Mouse (Mus musculus): ENCODE results near the gene Hnrnpa0. TPM values are rescaled to one million over a fixed set of nuclear protein-coding genes. Genes with fewer than 3 reads are reported as not detected.
A peak's percentile ranks its signal among the peaks of the same experiment; 100 is the strongest.

Gene Hnrnpa0
- polyA plus RNA-seq, 1 experiment from 2014 or later: 56.9 TPM

DNA sequence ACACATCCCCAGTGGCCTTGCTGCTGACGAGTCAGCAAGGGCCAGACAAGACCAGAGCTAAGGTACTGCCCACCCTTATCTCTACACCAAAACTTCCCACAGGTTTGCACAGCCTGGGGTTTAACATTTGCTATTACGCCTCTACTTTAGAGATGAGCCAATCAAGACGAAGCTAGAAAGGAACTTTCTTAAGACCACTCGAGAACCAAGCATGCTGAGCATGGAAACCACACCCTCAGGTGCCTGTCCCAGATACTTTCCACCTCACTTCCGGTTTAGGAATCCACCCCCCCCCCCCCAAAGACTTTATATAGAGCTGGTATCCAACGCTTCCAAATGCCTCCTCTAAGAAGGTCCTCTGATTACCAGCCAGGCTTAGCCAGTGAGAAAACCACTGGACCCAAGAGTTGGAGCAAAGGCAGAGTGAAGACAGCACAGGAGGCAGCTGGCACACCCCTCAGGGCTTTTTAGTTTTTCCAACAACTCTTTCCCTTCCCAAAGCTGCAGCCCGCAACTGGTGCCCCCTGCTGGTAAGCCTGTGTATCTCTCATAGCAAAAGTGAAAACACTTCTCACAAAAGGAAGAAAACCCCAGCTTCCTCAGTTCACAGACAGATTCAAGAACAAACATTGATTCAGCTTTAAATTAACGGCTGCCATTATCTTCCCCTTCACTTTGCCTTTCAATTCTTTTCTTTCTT lies 10.9 kb downstream of the Hnrnpa0 start:
- Histone ChIP-seq H3K9ac (no peak overlapping the region), H3K27ac (no peak overlapping the region), H3K4me2 (replicated peaks) (no peak overlapping the region), H3K36me3 (replicated peaks; ENCODE audit: control insufficient read depth, insufficient read depth) (no peaks in the 10 kb centered on the region), H3K4me3 (replicated peaks; ENCODE audit: low read length) (no peak overlapping the region), H3K9me3 (ENCODE audit: control insufficient read depth, low read length) (no peaks in the 10 kb centered on the region), H3K27me3 (ENCODE audit: control insufficient read depth, insufficient read depth, low read length) (no peaks in the 10 kb centered on the region), H3K4me1 (replicated peaks; ENCODE audit: control insufficient read depth, insufficient read depth, low read length) (peaks cover 9% of the 10 kb centered on the region)
- DNase-seq (ENCODE audit: low spot score) (peak; percentile 37), ATAC-seq (ENCODE audit: low FRiP score) (no peak)
- WGBS: 68% methylated on average over 8 of the region's 8 CpGs

DNA sequence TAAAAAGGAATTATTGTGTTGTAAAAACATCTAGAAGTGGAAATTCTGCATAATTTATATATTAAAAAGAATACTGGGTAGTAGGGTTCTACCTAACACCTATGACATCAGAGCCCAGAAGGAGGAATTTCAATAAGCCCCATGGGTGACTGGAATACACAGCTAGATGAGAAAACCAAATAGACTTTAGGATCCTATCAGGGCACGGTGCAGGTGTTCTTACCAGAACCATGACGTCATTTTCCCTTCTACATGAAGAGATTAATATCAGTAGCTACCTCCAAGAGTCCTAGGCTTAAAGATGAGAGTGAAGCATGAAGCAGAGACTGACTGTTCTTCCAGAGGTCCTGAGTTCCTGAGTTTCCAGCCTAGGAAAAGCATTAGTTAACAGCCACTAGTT lies 11.6 kb downstream of the Hnrnpa0 start:
- H3K36me3 ChIP-seq (replicated peaks; ENCODE audit: control insufficient read depth, insufficient read depth): no peaks in the 10 kb centered on the region
- no peak overlapping the region for H3K9ac ChIP-seq
- H3K9me3 ChIP-seq (ENCODE audit: control insufficient read depth, low read length): no peaks in the 10 kb centered on the region
- H3K4me2 ChIP-seq (replicated peaks): no peak overlapping the region
- ATAC-seq (ENCODE audit: low FRiP score): no peak
- H3K27me3 ChIP-seq (ENCODE audit: control insufficient read depth, insufficient read depth, low read length): no peaks in the 10 kb centered on the region
- DNase-seq (ENCODE audit: low spot score): no peak
- no peak overlapping the region for H3K4me3 ChIP-seq (replicated peaks; ENCODE audit: low read length)
- peaks cover 16% of the 10 kb centered on the region for H3K4me1 ChIP-seq (replicated peaks; ENCODE audit: control insufficient read depth, insufficient read depth, low read length)
- WGBS: 90% methylated on average over 2 of the region's 2 CpGs
- no peak overlapping the region for H3K27ac ChIP-seq

DNA sequence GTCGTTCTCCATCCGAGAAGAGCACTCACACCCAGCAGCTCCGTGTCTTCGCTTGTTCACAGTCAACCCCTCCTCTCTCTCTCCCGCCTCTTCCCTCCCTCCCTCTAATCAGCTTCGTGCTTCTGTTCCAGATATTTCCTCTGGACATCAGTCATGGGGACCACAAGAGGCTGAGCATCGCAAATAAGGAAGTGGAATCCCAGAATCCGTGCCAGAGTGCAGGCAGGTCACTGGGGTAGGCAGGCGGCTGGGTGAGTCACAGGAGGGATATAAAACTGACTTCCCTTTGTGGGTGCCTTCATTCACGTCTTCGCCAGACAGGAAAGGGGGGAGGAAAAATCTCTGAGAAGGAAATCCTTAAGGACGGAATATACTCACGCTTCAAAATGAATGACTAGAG lies 13.1 kb downstream of the Hnrnpa0 start:
- Histone ChIP-seq H3K4me3 (replicated peaks; ENCODE audit: low read length) (no peak overlapping the region), H3K4me2 (replicated peaks) (no peak overlapping the region), H3K36me3 (replicated peaks; ENCODE audit: control insufficient read depth, insufficient read depth) (no peaks in the 10 kb centered on the region), H3K9me3 (ENCODE audit: control insufficient read depth, low read length) (no peaks in the 10 kb centered on the region), H3K27ac (no peak overlapping the region), H3K9ac (no peak overlapping the region), H3K4me1 (replicated peaks; ENCODE audit: control insufficient read depth, insufficient read depth, low read length) (peaks cover 23% of the 10 kb centered on the region), H3K27me3 (ENCODE audit: control insufficient read depth, insufficient read depth, low read length) (no peaks in the 10 kb centered on the region)
- 70% methylated on average over 13 of the region's 13 CpGs for WGBS
- DNase-seq (ENCODE audit: low spot score) (no peak), ATAC-seq (ENCODE audit: low FRiP score) (no peak)

DNA sequence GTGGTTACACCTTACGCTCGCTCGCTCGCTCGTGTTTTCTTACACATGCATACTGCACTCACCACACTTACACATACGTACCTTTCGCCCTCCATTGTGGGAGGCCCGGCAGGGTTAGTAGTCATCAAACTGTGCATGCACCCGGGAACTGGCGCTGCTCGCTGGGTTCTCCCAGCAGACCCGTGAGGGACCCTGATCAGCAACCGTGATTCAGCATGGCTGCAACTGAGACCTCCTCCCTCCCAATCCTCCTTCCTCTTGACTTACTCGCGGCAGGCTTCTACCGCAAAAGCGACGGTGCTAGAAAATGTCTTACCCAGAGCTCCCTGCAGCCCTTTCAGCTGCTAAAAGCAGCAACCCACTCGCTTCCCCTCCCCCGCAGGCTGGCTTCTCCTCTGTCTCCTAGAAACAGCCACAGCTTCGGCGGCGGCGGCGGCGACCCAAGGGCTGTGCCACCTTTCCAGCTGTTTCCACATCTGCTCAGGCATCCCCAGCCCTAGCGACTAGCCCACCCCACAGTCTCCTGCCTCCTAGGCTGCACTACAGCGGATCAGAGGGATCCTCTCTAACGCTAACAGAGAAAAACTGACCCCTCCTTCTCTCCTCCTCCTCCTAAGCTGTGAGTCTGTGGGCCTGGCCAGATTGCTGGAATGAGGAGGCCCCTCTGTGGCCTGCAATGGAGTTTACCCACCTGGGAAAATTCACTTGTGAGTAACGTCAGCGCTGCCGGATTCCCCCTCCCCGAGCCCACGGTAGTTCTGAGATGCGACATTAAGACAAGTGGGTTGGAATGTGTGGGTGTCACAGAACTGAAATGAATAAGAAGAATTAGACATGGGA lies 15.1 kb downstream of the Hnrnpa0 start, which contains the start of gene Klhl3:
Gene Klhl3, minus strand, starts transcription at position 532 of the 840 bp plus-strand sequence.
- H3K27ac ChIP-seq: peak within 1 kb of the TSS; percentile 96
- WGBS: 1% methylated on average over 35 of the region's 35 CpGs
- peak within 1 kb of the TSS; percentile 92 for H3K4me2 ChIP-seq (replicated peaks)
- ATAC-seq (ENCODE audit: low FRiP score): peak; percentile 92
- DNase-seq (ENCODE audit: low spot score): peak; percentile 72
- H3K27me3 ChIP-seq (ENCODE audit: control insufficient read depth, insufficient read depth, low read length): no peaks in the 10 kb centered on the region
- no peaks in the 10 kb centered on the region for H3K36me3 ChIP-seq (replicated peaks; ENCODE audit: control insufficient read depth, insufficient read depth)
- peak within 1 kb of the TSS; percentile 87 for H3K9ac ChIP-seq
- H3K9me3 ChIP-seq (ENCODE audit: control insufficient read depth, low read length): no peaks in the 10 kb centered on the region
- H3K4me3 ChIP-seq (replicated peaks; ENCODE audit: low read length): peak within 1 kb of the TSS; percentile 59
- peaks cover 23% of the 10 kb centered on the region for H3K4me1 ChIP-seq (replicated peaks; ENCODE audit: control insufficient read depth, insufficient read depth, low read length)

DNA sequence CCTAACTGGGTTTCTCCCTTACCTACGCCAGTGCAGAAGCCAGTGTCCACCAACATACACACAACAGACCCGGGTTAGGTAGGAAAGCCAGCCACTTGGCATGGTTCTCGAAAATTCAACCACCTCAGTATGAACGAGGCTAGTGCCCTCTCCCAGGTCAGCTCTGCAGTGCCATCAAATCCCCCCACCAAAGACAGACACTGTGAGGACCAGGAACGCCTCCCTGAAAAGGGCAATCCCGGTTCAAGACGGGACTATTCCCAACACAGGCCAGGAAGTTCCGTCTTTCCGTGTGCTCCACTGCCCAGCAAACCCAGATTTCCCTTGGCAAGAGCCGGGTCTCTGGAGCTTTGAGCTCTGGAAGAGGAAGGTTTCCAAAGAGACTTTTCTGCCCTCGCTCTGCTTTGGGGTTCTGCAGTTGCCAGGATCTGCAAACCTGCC lies 15.7 kb downstream of the Hnrnpa0 start:
- no peaks in the 10 kb centered on the region for H3K27me3 ChIP-seq (ENCODE audit: control insufficient read depth, insufficient read depth, low read length)
- H3K36me3 ChIP-seq (replicated peaks; ENCODE audit: control insufficient read depth, insufficient read depth): no peaks in the 10 kb centered on the region
- peak overlapping the region; percentile 87 for H3K9ac ChIP-seq
- H3K4me3 ChIP-seq (replicated peaks; ENCODE audit: low read length): peak overlapping the region; percentile 59
- no peak for ATAC-seq (ENCODE audit: low FRiP score)
- peak; percentile 24 for DNase-seq (ENCODE audit: low spot score)
- H3K27ac ChIP-seq: peak overlapping the region; percentile 96
- 16% methylated on average over 11 of the region's 11 CpGs for WGBS
- H3K4me2 ChIP-seq (replicated peaks): peak overlapping the region; percentile 92
- H3K9me3 ChIP-seq (ENCODE audit: control insufficient read depth, low read length): no peaks in the 10 kb centered on the region
- peaks cover 23% of the 10 kb centered on the region for H3K4me1 ChIP-seq (replicated peaks; ENCODE audit: control insufficient read depth, insufficient read depth, low read length)

DNA sequence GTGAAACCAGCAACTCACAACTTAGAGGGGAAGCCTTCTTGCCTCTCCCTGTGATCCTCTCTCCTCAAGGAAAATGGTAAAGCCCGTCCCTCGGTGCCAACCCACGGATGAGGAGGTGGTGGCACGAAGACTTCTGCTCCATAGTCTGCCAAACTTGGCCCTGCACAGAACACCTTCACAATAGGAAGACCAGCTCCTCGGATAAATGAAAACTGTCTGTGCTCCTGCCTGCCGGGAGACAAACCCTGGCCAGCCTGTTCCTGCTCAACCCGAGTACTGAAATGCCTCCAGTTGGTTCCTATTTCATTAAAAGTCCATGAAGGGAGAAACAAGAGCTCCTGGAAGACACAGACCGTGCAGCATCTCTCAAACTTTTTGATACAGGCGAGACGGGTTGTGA lies 16.2 kb downstream of the Hnrnpa0 start:
- WGBS: 70% methylated on average over 10 of the region's 10 CpGs
- peak overlapping the region; percentile 96 for H3K27ac ChIP-seq
- no peak for ATAC-seq (ENCODE audit: low FRiP score)
- H3K4me2 ChIP-seq (replicated peaks): peak overlapping the region; percentile 92
- no peaks in the 10 kb centered on the region for H3K9me3 ChIP-seq (ENCODE audit: control insufficient read depth, low read length)
- H3K4me1 ChIP-seq (replicated peaks; ENCODE audit: control insufficient read depth, insufficient read depth, low read length): peaks cover 23% of the 10 kb centered on the region
- no peaks in the 10 kb centered on the region for H3K36me3 ChIP-seq (replicated peaks; ENCODE audit: control insufficient read depth, insufficient read depth)
- peak overlapping the region; percentile 87 for H3K9ac ChIP-seq
- H3K4me3 ChIP-seq (replicated peaks; ENCODE audit: low read length): peak overlapping the region; percentile 59
- DNase-seq (ENCODE audit: low spot score): no peak
- no peaks in the 10 kb centered on the region for H3K27me3 ChIP-seq (ENCODE audit: control insufficient read depth, insufficient read depth, low read length)

DNA sequence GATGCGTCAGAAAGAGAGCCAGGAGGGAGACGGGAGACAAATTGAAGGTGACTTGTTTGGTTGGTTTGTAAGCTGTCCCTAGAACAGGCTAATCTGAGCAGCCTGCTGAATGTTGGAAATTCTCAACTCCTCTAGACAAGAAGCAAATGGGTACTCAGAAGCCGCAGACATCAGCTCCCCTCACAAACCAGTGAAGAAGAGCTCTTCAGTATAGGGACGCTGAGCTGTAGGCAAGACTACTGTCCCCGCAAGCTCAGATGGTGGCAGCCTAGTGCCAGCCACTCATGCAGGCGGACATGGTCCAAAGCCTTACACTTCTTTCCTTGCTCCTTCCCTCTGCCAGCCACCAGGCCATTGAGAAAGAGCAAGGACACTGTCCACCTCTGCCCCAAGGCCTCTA lies 17.1 kb downstream of the Hnrnpa0 start:
- H3K4me3 ChIP-seq (replicated peaks; ENCODE audit: low read length): no peak overlapping the region
- no peak overlapping the region for H3K27ac ChIP-seq
- H3K9me3 ChIP-seq (ENCODE audit: control insufficient read depth, low read length): no peaks in the 10 kb centered on the region
- H3K27me3 ChIP-seq (ENCODE audit: control insufficient read depth, insufficient read depth, low read length): no peaks in the 10 kb centered on the region
- ATAC-seq (ENCODE audit: low FRiP score) (no peak), DNase-seq (ENCODE audit: low spot score) (no peak)
- peak overlapping the region; percentile 92 for H3K4me2 ChIP-seq (replicated peaks)
- H3K36me3 ChIP-seq (replicated peaks; ENCODE audit: control insufficient read depth, insufficient read depth): no peaks in the 10 kb centered on the region
- H3K9ac ChIP-seq: no peak overlapping the region
- 94% methylated on average over 6 of the region's 6 CpGs for WGBS
- H3K4me1 ChIP-seq (replicated peaks; ENCODE audit: control insufficient read depth, insufficient read depth, low read length): peaks cover 23% of the 10 kb centered on the region

DNA sequence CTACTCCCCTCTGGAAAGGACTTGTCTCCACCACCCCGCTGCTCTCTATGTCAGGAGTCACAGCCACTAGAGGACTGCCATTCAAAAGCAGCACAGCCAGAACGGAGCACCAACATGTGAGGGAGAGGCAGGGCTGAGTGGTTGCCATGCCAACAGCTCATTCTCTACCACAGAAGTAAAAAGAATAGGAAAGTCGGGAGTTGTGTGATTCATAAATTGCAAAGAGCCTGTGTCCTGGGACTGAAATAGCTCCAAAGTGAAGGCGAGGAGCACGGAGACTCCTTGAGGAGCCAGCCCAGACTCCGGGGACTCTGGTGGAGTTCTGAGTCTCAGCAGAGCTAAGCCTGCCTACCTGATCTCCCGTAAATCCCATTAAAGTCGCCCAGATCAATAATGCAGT lies 37.7 kb downstream of the Hnrnpa0 start:
- DNase-seq (ENCODE audit: low spot score) (peak; percentile 62), ATAC-seq (ENCODE audit: low FRiP score) (peak; percentile 88)
- H3K4me3 ChIP-seq (replicated peaks; ENCODE audit: low read length): no peak overlapping the region
- H3K36me3 ChIP-seq (replicated peaks; ENCODE audit: control insufficient read depth, insufficient read depth): peaks cover 7% of the 10 kb centered on the region; the same call in 1 of the 2 replicates
- H3K9me3 ChIP-seq (ENCODE audit: control insufficient read depth, low read length): no peaks in the 10 kb centered on the region
- H3K9ac ChIP-seq: no peak overlapping the region
- peak overlapping the region; percentile 2 for H3K4me2 ChIP-seq (replicated peaks)
- H3K4me1 ChIP-seq (replicated peaks; ENCODE audit: control insufficient read depth, insufficient read depth, low read length): peaks cover 11% of the 10 kb centered on the region
- WGBS: 15% methylated on average over 8 of the region's 8 CpGs
- peak overlapping the region; percentile 48; the same call in 1 of the 2 replicates for H3K27ac ChIP-seq
- H3K27me3 ChIP-seq (ENCODE audit: control insufficient read depth, insufficient read depth, low read length): no peaks in the 10 kb centered on the region

DNA sequence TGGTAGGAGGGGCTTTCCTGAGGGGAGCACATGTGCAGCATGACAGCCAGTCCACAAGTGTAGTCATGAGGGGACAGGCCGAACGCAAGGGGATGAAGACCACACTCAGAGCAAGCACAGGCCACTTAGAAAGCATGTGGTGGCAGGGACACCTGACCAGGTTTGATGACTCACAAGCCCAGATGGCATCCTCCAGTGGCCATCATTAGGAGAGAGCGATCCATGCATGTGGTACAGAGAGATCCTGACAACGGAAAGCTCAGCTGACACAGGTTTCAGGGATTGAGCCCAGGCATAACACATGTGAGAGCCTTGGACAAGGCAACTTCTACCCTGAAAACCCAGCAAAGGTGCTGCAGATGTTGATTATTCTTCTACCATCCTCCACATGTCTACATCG lies 44.0 kb downstream of the Hnrnpa0 start:
- H3K36me3 ChIP-seq (replicated peaks; ENCODE audit: control insufficient read depth, insufficient read depth): peaks cover 26% of the 10 kb centered on the region
- ATAC-seq (ENCODE audit: low FRiP score) (no peak), DNase-seq (ENCODE audit: low spot score) (no peak)
- H3K4me1 ChIP-seq (replicated peaks; ENCODE audit: control insufficient read depth, insufficient read depth, low read length): no peaks in the 10 kb centered on the region
- H3K4me3 ChIP-seq (replicated peaks; ENCODE audit: low read length): no peak overlapping the region
- H3K27me3 ChIP-seq (ENCODE audit: control insufficient read depth, insufficient read depth, low read length): no peaks in the 10 kb centered on the region
- no peak overlapping the region for H3K4me2 ChIP-seq (replicated peaks)
- no peak overlapping the region for H3K27ac ChIP-seq
- H3K9ac ChIP-seq: no peak overlapping the region
- 90% methylated on average over 5 of the region's 5 CpGs for WGBS
- no peaks in the 10 kb centered on the region for H3K9me3 ChIP-seq (ENCODE audit: control insufficient read depth, low read length)

All from hindbrain, embryonic 14.5 days (tissue).